Mouse (Mus musculus) gastrocnemius, adult 2 months (tissue): ENCODE results near the gene Dcaf11. TPM values are rescaled to one million over a fixed set of nuclear protein-coding genes. Genes with fewer than 3 reads are reported as not detected.

Source experiments
- DNase-seq: peaks from one replicate; pipeline ENCODE4 v3.0.0; 2022
- H3K27ac ChIP-seq: fragments of 200-600 bp; 2 replicates; pipeline ENCODE4 v1.8.1; 2022; ENCODE audit warnings: mild to moderate bottlenecking
- H3K4me3 ChIP-seq: fragments of 200-600 bp; 2 replicates; pipeline ENCODE4 v1.8.1; 2022; ENCODE audit warnings: mild to moderate bottlenecking, moderate library complexity
- CTCF ChIP-seq: fragments of 200-600 bp; IDR thresholded peaks from 2 replicates; pipeline ENCODE4 v1.8.1; 2022; ENCODE audit warnings: antibody characterized with exemption, mild to moderate bottlenecking, moderate library complexity
- intact Hi-C: fragments of 180-260 bp; cut with DNase I; formaldehyde crosslinking; loops from one replicate; pipeline ENCODE4 v1.15.1; 2025
- total RNA-seq, 2 experiments: library from RNA; stranded (reverse); gene quantifications; 2 replicates each; pipeline ENCODE4 v1.2.3; 2021

Dcaf11 gene
- total RNA-seq, 2 experiments from 2014 or later, result 129 to 133 TPM

- Histone ChIP-seq H3K27ac (peak overlapping the region; percentile 97), H3K4me3 (peak overlapping the region; percentile 90)
- no peak for TF ChIP-seq CTCF
- intact Hi-C loops, result no loop called here
- peak; percentile 84 for DNase-seq
These were observed 19.0 kb downstream of the Dcaf11 start for GRCm38 (mm10) chr14:55578668-55579269.

DNA sequence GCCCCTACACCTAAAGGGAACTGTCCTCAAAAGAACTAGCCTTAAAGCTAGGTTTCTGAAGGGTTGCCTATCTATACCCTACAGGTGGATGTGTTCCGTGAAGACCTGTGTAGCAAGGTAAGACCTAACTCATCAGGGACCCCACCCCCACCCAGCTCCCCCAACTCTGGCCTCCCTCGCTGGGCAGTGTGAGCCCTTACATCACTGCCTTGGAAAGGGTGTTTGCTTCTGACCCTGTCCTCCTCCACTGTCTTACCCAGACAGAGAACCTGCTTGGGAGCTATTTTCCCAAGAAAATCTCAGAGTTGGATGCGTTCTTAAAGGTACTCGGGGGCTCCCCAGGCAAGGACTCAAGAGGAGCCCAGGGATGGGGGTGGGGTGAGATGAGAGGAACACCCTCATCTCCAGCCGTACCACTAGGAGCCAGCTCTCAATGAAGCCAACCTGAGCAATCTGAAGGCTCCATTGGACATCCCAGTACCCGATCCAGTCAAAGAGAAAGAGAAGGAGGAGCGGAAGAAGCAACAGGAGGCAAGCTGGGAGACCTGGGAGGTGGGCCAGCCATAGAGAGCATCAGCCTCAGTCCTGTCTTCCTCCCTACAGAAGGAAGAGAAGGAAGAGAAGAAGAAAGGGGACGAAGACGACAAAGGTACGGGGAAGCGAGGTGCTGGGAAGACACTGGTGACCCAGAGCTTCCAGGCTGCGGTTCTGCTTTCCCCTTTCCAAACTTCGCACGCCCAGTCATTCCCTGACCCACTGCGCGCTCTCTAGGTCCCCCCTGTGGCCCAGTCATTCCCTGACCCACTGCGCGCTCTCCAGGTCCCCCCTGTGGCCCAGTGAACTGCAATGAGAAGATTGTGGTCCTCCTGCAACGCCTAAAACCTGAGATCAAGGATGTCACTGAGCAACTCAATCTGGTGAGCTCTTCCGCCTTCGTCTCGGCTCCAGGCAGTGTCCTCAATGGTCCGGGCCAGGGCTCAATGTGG lies 20.0 kb downstream of the Dcaf11 start:
- no peak overlapping the region for H3K4me3 ChIP-seq
- peak overlapping the region; percentile 97; the same call in 1 of the 2 replicates for H3K27ac ChIP-seq
- intact Hi-C loops, result no loop called here
- DNase-seq, result no peak
- no peak for TF ChIP-seq CTCF

- Histone ChIP-seq H3K4me3 (no peak overlapping the region), H3K27ac (no peak overlapping the region)
- intact Hi-C loops, result no loop called here
- no peak for DNase-seq
- TF ChIP-seq CTCF, result no peak
These were observed 20.9 kb downstream of the Dcaf11 start for GRCm38 (mm10) chr14:55580731-55581130.

DNA sequence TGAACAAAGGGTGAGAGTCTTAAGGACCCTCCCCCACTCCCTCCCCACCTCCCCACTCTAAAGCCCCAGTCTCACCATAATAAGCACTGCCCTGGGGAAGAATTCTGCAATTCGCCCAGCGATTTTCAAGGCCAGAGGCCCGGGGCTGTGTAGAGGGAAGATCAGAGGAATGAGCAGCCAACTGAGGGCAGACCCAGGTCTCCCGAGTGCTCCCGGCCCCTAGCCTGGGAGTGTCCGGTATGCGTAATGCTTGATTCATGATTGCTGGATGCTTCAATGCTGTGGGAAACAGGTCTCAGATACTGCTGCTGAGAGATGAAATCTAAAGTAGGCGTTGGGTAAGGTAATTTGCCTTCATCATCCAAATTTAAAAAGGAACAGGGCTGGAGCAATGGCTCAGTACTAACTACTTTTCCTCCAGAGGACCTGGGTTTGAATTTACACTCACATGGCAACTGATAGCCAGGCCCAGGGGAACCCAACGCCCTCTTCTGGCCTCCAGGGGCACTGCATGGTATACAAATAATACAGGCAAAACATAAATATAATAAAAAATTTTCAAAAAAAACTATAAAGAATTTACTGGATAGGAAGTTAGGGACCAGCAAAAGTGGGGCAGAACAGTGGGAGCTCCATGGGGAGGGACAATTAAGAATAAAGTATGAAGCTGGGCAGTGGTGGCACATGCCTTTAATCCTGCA lies 22.3 kb downstream of the Dcaf11 start:
- peak; percentile 60 for TF ChIP-seq CTCF
- H3K27ac ChIP-seq, result peak overlapping the region; percentile 16; the same call in 1 of the 2 replicates
- no peak for DNase-seq
- no peak overlapping the region for H3K4me3 ChIP-seq
- intact Hi-C loops, result no loop called here

- no peak for DNase-seq
- peak overlapping the region; percentile 90 for H3K27ac ChIP-seq
- no peak for TF ChIP-seq CTCF
- H3K4me3 ChIP-seq, result peak overlapping the region; percentile 92
- intact Hi-C loops, result no loop called here
These were observed 24.5 kb downstream of the Dcaf11 start for GRCm38 (mm10) chr14:55584303-55584701.

- Histone ChIP-seq H3K27ac (peak within 1 kb of the TSS; percentile 90), H3K4me3 (peak within 1 kb of the TSS; percentile 92)
- intact Hi-C loops, result no loop called here
- no peak for TF ChIP-seq CTCF
- peak; percentile 92 for DNase-seq
These were observed 25.1 kb downstream of the Dcaf11 start, which contains the start of gene Emc9 for GRCm38 (mm10) chr14:55584702-55585565. Gene Emc9 (minus strand): TSS chr14:55585302.

- Histone ChIP-seq H3K4me3 (peak overlapping the region; percentile 92), H3K27ac (peak overlapping the region; percentile 90)
- intact Hi-C loops, result no loop called here
- no peak for TF ChIP-seq CTCF
- DNase-seq, result no peak
These were observed 25.8 kb downstream of the Dcaf11 start for GRCm38 (mm10) chr14:55585566-55585960.

- no peak for TF ChIP-seq CTCF
- Histone ChIP-seq H3K4me3 (no peak overlapping the region), H3K27ac (peak overlapping the region; percentile 90)
- intact Hi-C loops, result no loop called here
- DNase-seq, result no peak
These were observed 26.3 kb downstream of the Dcaf11 start for GRCm38 (mm10) chr14:55586149-55586548.

DNA sequence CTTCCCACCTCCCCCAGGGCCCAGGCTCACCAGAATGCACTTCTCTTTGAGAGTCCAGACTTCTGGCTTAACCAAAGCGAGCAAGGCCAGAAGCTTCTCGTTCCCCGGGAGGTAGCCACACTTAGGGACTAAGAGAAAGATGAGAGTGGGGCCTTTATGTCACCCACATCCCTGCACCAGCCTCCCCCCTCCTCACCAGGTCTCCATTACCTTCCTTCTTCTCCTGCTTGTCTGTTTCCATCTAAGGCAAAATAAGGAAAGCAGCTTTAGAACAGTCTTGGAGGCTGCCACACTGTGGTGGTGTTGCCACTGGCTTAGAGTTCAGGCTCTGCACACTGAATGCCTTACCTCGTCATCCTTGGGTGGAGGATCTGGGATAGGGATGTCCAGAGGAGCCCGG lies 29.5 kb downstream of the Dcaf11 start:
- no peak overlapping the region for H3K4me3 ChIP-seq

GRCm38 (mm10) chr14:55589771-55590448 lies 30.1 kb downstream of the Dcaf11 start:
- Histone ChIP-seq H3K27ac (peak overlapping the region; percentile 98), H3K4me3 (peak overlapping the region; percentile 74)
- no peak for DNase-seq
- intact Hi-C loops, result no loop called here
- TF ChIP-seq CTCF, result no peak

More for the DNA sequence above, 29.5 kb downstream of the Dcaf11 start:
- H3K27ac ChIP-seq, result no peak overlapping the region
- intact Hi-C loops, result no loop called here
- no peak for DNase-seq
- no peak for TF ChIP-seq CTCF

DNA sequence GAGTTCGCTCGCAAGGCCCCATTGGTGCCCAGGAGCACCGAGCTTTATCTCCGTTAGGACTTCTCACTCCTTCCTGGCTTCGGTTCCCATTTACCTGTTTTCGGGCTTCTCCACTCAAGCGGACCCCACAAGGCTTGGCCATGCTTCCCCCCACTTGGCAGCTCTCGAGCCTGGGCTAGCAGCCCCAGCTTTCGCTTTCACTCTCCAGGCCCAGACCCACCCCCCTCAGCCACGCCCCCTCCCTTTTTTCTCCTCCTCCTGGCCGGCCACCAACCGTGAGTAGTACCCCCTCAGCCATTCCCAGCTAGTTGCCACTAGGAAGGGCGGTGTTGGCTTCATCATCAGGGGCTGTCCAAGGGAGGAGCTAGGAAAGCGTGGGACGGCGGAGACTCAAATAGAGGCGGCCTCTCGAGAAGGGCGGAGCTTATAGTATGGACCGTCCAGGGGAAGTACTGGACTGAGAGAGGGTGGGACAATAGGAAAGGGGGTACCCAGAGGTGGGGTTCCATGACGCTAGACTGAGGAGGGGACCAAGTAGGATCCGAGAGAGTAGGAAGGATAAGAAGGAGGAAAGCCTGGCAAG lies 31.0 kb downstream of the Dcaf11 start, which contains the start of gene Psme2:
TSS of gene Psme2 (minus strand) at position 366 of the 583 bp plus-strand sequence.
- no peak for TF ChIP-seq CTCF
- peak within 1 kb of the TSS; percentile 98 for H3K27ac ChIP-seq
- H3K4me3 ChIP-seq, result peak within 1 kb of the TSS; percentile 74
- intact Hi-C loops, result loop anchor here (1.0 kb wide), 2 partner anchors 16 to 80 kb away; partner anchors contain the start of genes Fitm1 and Gmpr2
- DNase-seq, result peak; percentile 96
